Mouse (Mus musculus): ENCODE measurements at regions not wholly inside any gene's neighbourhood (a gene's known extent, or its start where the extent isn't known, plus 50 kb on each side); places are given as distances from the start of the nearest gene placed in this dataset.

GRCm38 (mm10) chr1:81516575-81517210 is 439.9 kb downstream of the Nyap2 start:
- H3ac ChIP-seq (ENCODE audit: control insufficient read depth, insufficient read length, low read depth), result no peak overlapping the region
- TF ChIP-seq CEBPB (IDR thresholded peaks at IDR 0.05; ENCODE audit: low read depth), result peak; percentile 13
- no peak for TF ChIP-seq USF1 (IDR thresholded peaks at IDR 0.05; ENCODE audit: low read depth)
- H3K79me2 ChIP-seq (ENCODE audit: control insufficient read depth, insufficient read depth), result no peaks in the 10 kb centered on the region
- H3K27me3 ChIP-seq (ENCODE audit: control insufficient read depth, insufficient read depth, insufficient read length), result no peaks in the 10 kb centered on the region
- no peak overlapping the region for H3K4me3 ChIP-seq (ENCODE audit: insufficient read depth, poor library complexity, severe bottlenecking)
- H3K79me3 ChIP-seq (ENCODE audit: low read depth), result no peaks in the 10 kb centered on the region
- H3K36me3 ChIP-seq (ENCODE audit: control insufficient read depth, insufficient read depth), result no peaks in the 10 kb centered on the region

- no peaks in the 10 kb centered on the region for H3K27me3 ChIP-seq (ENCODE audit: control insufficient read depth, insufficient read depth, insufficient read length)
- H3K79me2 ChIP-seq (ENCODE audit: control insufficient read depth, insufficient read depth), result no peaks in the 10 kb centered on the region
- TF ChIP-seq USF1 (IDR thresholded peaks at IDR 0.05; ENCODE audit: low read depth) (no peak), CTCF (IDR thresholded peaks at IDR 0.05; ENCODE audit: control insufficient read depth, insufficient read depth, insufficient read length) (no peak), MAX (IDR thresholded peaks at IDR 0.05) (no peak), CEBPB (IDR thresholded peaks at IDR 0.05; ENCODE audit: low read depth) (no peak), MYOG (IDR thresholded peaks at IDR 0.05; ENCODE audit: control insufficient read depth, extremely low read depth, insufficient read length) (no peak), FOSL1 (IDR thresholded peaks at IDR 0.05; ENCODE audit: insufficient read depth, low read length, poor library complexity, severe bottlenecking) (no peak), MYOD1 (IDR thresholded peaks at IDR 0.05; ENCODE audit: control insufficient read depth, insufficient read length, low read depth) (no peak)
- no peak overlapping the region for H3ac ChIP-seq (ENCODE audit: control insufficient read depth, insufficient read length, low read depth)
- no peak overlapping the region for H3K4me3 ChIP-seq (ENCODE audit: insufficient read depth, poor library complexity, severe bottlenecking)
- no peaks in the 10 kb centered on the region for H3K79me3 ChIP-seq (ENCODE audit: low read depth)
- H3K36me3 ChIP-seq (ENCODE audit: control insufficient read depth, insufficient read depth), result no peaks in the 10 kb centered on the region
These were observed 443.9 kb downstream of the Nyap2 start for GRCm38 (mm10) chr1:81520420-81521273.

- Histone ChIP-seq H3K36me3 (ENCODE audit: control insufficient read depth, insufficient read depth) (no peaks in the 10 kb centered on the region), H3K27me3 (ENCODE audit: control insufficient read depth, insufficient read depth, insufficient read length) (no peaks in the 10 kb centered on the region), H3ac (ENCODE audit: control insufficient read depth, insufficient read length, low read depth) (no peak overlapping the region), H3K4me3 (ENCODE audit: insufficient read depth, poor library complexity, severe bottlenecking) (no peak overlapping the region), H3K79me3 (ENCODE audit: low read depth) (no peaks in the 10 kb centered on the region), H3K79me2 (ENCODE audit: control insufficient read depth, insufficient read depth) (no peaks in the 10 kb centered on the region)
- no peak for TF ChIP-seq MYOD1 (IDR thresholded peaks at IDR 0.05; ENCODE audit: control insufficient read depth, insufficient read length, low read depth)
- no peak for TF ChIP-seq MYOG (IDR thresholded peaks at IDR 0.05; ENCODE audit: control insufficient read depth, extremely low read depth, insufficient read length)
- TF ChIP-seq CTCF (IDR thresholded peaks at IDR 0.05; ENCODE audit: control insufficient read depth, insufficient read depth, insufficient read length), result no peak
- TF ChIP-seq USF1 (IDR thresholded peaks at IDR 0.05; ENCODE audit: low read depth), result no peak
- TF ChIP-seq CEBPB (IDR thresholded peaks at IDR 0.05; ENCODE audit: low read depth), result no peak
- no peak for TF ChIP-seq FOSL1 (IDR thresholded peaks at IDR 0.05; ENCODE audit: insufficient read depth, low read length, poor library complexity, severe bottlenecking)
- no peak for TF ChIP-seq MAX (IDR thresholded peaks at IDR 0.05)
These were observed 446.2 kb downstream of the Nyap2 start for GRCm38 (mm10) chr1:81522929-81523328.

- H3K36me3 ChIP-seq (ENCODE audit: control insufficient read depth, insufficient read depth), result no peaks in the 10 kb centered on the region
- no peak for TF ChIP-seq MAX (IDR thresholded peaks at IDR 0.05)
- no peak for TF ChIP-seq MYOD1 (IDR thresholded peaks at IDR 0.05; ENCODE audit: control insufficient read depth, insufficient read length, low read depth)
- no peak for TF ChIP-seq USF1 (IDR thresholded peaks at IDR 0.05; ENCODE audit: low read depth)
- TF ChIP-seq CTCF (IDR thresholded peaks at IDR 0.05; ENCODE audit: control insufficient read depth, insufficient read depth, insufficient read length), result no peak
- TF ChIP-seq CEBPB (IDR thresholded peaks at IDR 0.05; ENCODE audit: low read depth), result peak; percentile 3
- no peak for TF ChIP-seq MYOG (IDR thresholded peaks at IDR 0.05; ENCODE audit: control insufficient read depth, extremely low read depth, insufficient read length)
- peak; percentile 39 for TF ChIP-seq FOSL1 (IDR thresholded peaks at IDR 0.05; ENCODE audit: insufficient read depth, low read length, poor library complexity, severe bottlenecking)
- no peaks in the 10 kb centered on the region for H3K79me3 ChIP-seq (ENCODE audit: low read depth)
- H3K4me3 ChIP-seq (ENCODE audit: insufficient read depth, poor library complexity, severe bottlenecking), result no peak overlapping the region
- H3K79me2 ChIP-seq (ENCODE audit: control insufficient read depth, insufficient read depth), result no peaks in the 10 kb centered on the region
- no peaks in the 10 kb centered on the region for H3K27me3 ChIP-seq (ENCODE audit: control insufficient read depth, insufficient read depth, insufficient read length)
- no peak overlapping the region for H3ac ChIP-seq (ENCODE audit: control insufficient read depth, insufficient read length, low read depth)
These were observed 449.1 kb downstream of the Nyap2 start for GRCm38 (mm10) chr1:81525821-81526220.

- Histone ChIP-seq H3K27me3 (ENCODE audit: control insufficient read depth, insufficient read depth, insufficient read length) (no peaks in the 10 kb centered on the region), H3K79me2 (ENCODE audit: control insufficient read depth, insufficient read depth) (no peaks in the 10 kb centered on the region), H3K79me3 (ENCODE audit: low read depth) (no peaks in the 10 kb centered on the region), H3K36me3 (ENCODE audit: control insufficient read depth, insufficient read depth) (no peaks in the 10 kb centered on the region), H3K4me3 (ENCODE audit: insufficient read depth, poor library complexity, severe bottlenecking) (no peak overlapping the region), H3ac (ENCODE audit: control insufficient read depth, insufficient read length, low read depth) (no peak overlapping the region)
- no peak for TF ChIP-seq MYOD1 (IDR thresholded peaks at IDR 0.05; ENCODE audit: control insufficient read depth, insufficient read length, low read depth)
- TF ChIP-seq CTCF (IDR thresholded peaks at IDR 0.05; ENCODE audit: control insufficient read depth, insufficient read depth, insufficient read length), result no peak
- TF ChIP-seq MAX (IDR thresholded peaks at IDR 0.05), result no peak
- no peak for TF ChIP-seq USF1 (IDR thresholded peaks at IDR 0.05; ENCODE audit: low read depth)
- no peak for TF ChIP-seq MYOG (IDR thresholded peaks at IDR 0.05; ENCODE audit: control insufficient read depth, extremely low read depth, insufficient read length)
- no peak for TF ChIP-seq FOSL1 (IDR thresholded peaks at IDR 0.05; ENCODE audit: insufficient read depth, low read length, poor library complexity, severe bottlenecking)
- no peak for TF ChIP-seq CEBPB (IDR thresholded peaks at IDR 0.05; ENCODE audit: low read depth)
These were observed 461.1 kb downstream of the Nyap2 start for GRCm38 (mm10) chr1:81537836-81538235.
